Mouse (Mus musculus): Measurements from ENCODE around the gene Gm17349. TPM values are rescaled to one million over a fixed set of nuclear protein-coding genes. Genes with fewer than 3 reads are reported as not detected.

Gm17349 gene
- total RNA-seq (2023) = 1 to 10 TPM in 1 of 2 experiments, not detected in 1; 3.2 TPM

GRCm38 (mm10) chr15:99705440-99706048, at the start of gene Gm17349:
TSS of gene Gm17349 (minus strand) at chr15:99705490.

GRCm38 (mm10) chr15:99725341-99726155, 20.3 kb upstream of the Gm17349 start, which contains the start of gene Cox14:
TSS of gene Cox14 (plus strand) at chr15:99725618.

GRCm38 (mm10) chr15:99717386-99718334, 12.4 kb upstream of the Gm17349 start, which contains the start of gene Gpd1:
TSS of gene Gpd1 (plus strand) at chr15:99717515.

GRCm38 (mm10) chr15:99701999-99702900, 3.0 kb downstream of the Gm17349 start, which contains the start of gene Smarcd1:
TSS of gene Smarcd1 (plus strand) at chr15:99702129.

GRCm38 (mm10) chr15:99670154-99670821, 35.0 kb downstream of the Gm17349 start, which contains the start of gene Asic1:
TSS of gene Asic1 (plus strand) at chr15:99670368.

Other genes with a start within 250 kb of the Gm17349 start
- gene Nckap5l, start 247.7 kb downstream of the Gm17349 start, total RNA-seq (2023) = 10 to 100 TPM in 1 of 2 experiments, 1 to 10 TPM in 1; 7.6 to 11.4 TPM
- 1 to 10 TPM; 4.7 to 5.0 TPM for gene Bcdin3d, start 230.8 kb downstream of the Gm17349 start, total RNA-seq (2023)
- not detected for gene Faim2, start 177.3 kb downstream of the Gm17349 start, total RNA-seq (2023)
- gene Aqp2, start 126.4 kb downstream of the Gm17349 start, total RNA-seq (2023) = not detected
- not detected for gene Aqp5, start 114.7 kb downstream of the Gm17349 start, total RNA-seq (2023)
- gene Aqp6, start 104.1 kb downstream of the Gm17349 start, total RNA-seq (2023) = not detected
- 10 to 100 TPM; 27.8 to 29.0 TPM for gene Racgap1, start 53.8 kb downstream of the Gm17349 start, total RNA-seq (2023)
- gene Asic1, start 35.1 kb downstream of the Gm17349 start, total RNA-seq (2023) = under 1 TPM in 1 of 2 experiments, not detected in 1; 0.29 TPM
- gene Smarcd1, start 3.4 kb downstream of the Gm17349 start, total RNA-seq (2023) = 10 to 100 TPM; 23.2 to 30.8 TPM
- gene Gpd1, start 12.0 kb upstream of the Gm17349 start, total RNA-seq (2023) = 10 to 100 TPM; 12.2 to 13.7 TPM
- 10 to 100 TPM; 62.3 to 73.0 TPM for gene Cox14, start 20.1 kb upstream of the Gm17349 start, total RNA-seq (2023)
- 10 to 100 TPM; 61.4 to 72.4 TPM for gene Cers5, start 67.4 kb upstream of the Gm17349 start, total RNA-seq (2023)
- 10 to 100 TPM; 62.1 to 72.5 TPM for gene Lima1, start 170.0 kb upstream of the Gm17349 start, total RNA-seq (2023)

All from monocyte, adult 59 days (primary cell).